Mouse (Mus musculus) frontal cortex, postnatal 25 days (tissue): ENCODE measurements at regions not wholly inside any gene's neighbourhood (a gene's known extent, or its start where the extent isn't known, plus 50 kb on each side); places are given as distances from the start of the nearest gene placed in this dataset.

Experiments used
- DNase-seq, 2 experiments: peaks; one replicate each; pipeline ENCODE4 v3.0.0; 2022; ENCODE audit warnings: low spot score in 2 of 2

DNA sequence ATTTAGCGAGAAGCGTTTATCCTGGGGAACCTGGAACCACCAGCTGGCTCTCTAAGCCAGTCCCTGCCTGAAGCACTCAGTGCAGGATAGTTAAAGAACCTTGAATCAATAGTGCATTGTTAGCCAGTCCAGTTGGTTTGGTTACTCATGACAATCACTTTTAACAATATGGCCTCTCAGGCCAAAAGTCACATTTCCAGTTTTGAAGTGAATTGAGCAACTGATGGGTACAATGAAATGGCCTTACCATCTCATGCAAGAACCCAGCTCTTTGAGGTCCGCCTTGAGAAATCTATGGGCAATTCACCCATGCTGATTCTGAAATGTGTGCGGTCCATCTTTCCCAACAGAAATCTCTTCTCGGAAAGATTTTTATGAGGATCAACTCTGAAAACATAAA is 77.0 kb upstream of the Tmc1 start:
- DNase-seq, result no peak

DNA sequence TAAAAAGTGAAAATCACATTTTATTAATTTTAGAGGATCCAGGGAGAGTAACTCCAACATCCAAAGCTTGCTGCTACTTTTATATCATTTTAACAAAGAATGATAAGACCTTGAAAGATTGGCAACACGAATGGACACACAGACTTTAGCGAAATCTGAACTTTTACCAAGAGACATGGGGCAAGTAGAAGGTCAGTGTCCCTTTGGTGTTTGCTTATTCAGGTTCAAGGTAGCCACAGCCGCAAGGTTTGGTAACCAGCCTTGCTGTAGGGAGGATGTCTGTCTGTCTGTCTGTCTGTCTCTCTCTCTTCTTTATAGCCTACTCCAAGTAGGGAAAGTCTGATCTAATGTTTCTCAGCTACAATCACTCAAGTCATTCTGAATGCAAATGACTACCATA is 75.0 kb upstream of the Tmc1 start:
- no peak for DNase-seq

DNA sequence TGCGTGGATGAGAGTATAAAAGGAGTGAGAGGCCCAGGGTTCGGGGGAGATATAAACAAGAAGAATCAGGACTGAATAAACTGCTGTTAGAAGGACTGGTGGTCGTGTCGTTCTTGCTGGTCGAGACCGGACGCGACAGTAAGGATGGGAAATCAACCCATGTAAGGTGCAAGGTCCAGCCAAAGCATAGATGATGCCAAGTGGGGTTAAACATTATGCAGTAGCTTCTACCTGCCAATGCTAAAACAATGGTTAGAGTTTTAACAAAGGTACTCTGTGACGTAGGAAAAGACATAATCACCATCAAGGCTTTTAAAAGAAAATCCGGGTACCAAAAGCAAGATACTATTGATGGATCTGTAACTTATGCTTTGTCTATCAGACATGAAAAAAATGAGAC is 58.4 kb upstream of the Tmc1 start:
- DNase-seq, result no peak

DNA sequence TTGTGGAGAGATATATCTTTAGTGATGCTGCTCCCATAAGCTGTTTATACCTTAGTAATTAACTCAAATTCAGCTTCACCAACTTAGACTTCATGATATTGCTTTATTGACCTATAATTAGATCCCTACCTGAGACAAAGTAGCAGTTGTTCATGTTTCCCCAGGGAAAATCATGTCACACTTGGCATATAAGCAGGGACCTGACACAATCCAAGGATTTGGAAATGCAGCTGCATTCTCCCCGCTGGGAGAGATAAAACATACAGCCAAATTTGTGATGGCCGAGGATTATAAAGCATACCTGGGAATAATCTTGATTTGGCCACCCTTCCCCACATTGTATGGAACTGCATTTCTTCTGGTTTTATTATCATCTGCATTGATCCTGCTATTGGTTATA is 55.6 kb upstream of the Tmc1 start:
- DNase-seq, result no peak

DNA sequence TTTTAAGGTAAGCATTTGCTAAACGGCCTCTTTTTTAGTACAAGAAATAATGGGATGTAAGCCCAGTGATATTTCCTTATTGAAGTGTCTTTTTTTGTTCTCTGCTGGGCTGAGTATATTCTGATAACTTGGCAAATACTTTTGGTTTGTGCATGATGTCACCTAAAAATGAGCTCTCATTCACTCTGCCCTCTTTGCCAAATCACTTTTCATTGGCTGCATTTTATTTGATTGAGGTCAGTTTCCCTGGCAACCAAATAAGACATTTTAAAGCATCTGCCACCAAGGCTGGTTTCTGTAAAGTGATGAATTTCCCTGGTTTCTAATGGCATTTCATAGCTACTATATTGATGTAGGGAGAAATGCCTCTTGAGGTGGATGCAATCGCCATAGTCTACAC is 50.4 kb upstream of the Tmc1 start:
- DNase-seq, result no peak
